Mouse (Mus musculus) kidney, postnatal 0 days (tissue): Measurements from ENCODE around the gene Slc36a3. TPM values are rescaled to one million over a fixed set of nuclear protein-coding genes. Genes with fewer than 3 reads are reported as not detected.
"Not testable (repeated sequence)": the region's sequence is repeated elsewhere in the genome, so short reads cannot be mapped to it uniquely, and the experiment has no call there.

ENCODE experiments used
- ATAC-seq: fragments of 200-750 bp; cut with Nextera tagmentation; replicated peaks from 2 replicates; pipeline ENCODE4 v1.8.0; 2017; ENCODE audit warnings: low read depth, moderate number of reproducible peaks, moderate TSS enrichment, moderate library complexity; ENCODE audit not compliant: low FRiP score
- DNase-seq: peaks from one replicate; pipeline ENCODE4 v3.0.0-alpha.2; 2016; ENCODE audit warnings: low spot score
- H3K27ac ChIP-seq: fragments of 300-500 bp; sonication (generic); 2 replicates; pipeline ENCODE4 v1.5.1; 2014; ENCODE audit warnings: mild to moderate bottlenecking
- H3K27me3 ChIP-seq: fragments of 300-500 bp; sonication (generic); 2 replicates; pipeline ENCODE4 v1.6.1; 2014; ENCODE audit warnings: low read length, mixed read lengths; ENCODE audit not compliant: insufficient read depth
- H3K36me3 ChIP-seq: fragments of 300-500 bp; sonication (generic); 2 replicates; pipeline ENCODE4 v1.6.1; 2014; ENCODE audit warnings: low read length, mixed read lengths; ENCODE audit not compliant: insufficient read depth
- H3K4me1 ChIP-seq: fragments of 300-500 bp; sonication (generic); replicated peaks from 2 replicates; pipeline ENCODE4 v1.6.1; 2014; ENCODE audit warnings: antibody characterized with exemption, low read length, mixed read lengths; ENCODE audit not compliant: insufficient read depth
- H3K4me2 ChIP-seq: fragments of 300-500 bp; sonication (generic); 2 replicates; pipeline ENCODE4 v1.6.1; 2014; ENCODE audit warnings: mild to moderate bottlenecking, low read length, moderate library complexity, mixed read lengths
- H3K4me3 ChIP-seq: fragments of 300-500 bp; sonication (generic); replicated peaks from 2 replicates; pipeline ENCODE4 v1.5.1; 2014; ENCODE audit warnings: low read depth, low read length
- H3K9ac ChIP-seq: fragments of 300-500 bp; sonication (generic); 2 replicates; pipeline ENCODE4 v1.6.1; 2014; ENCODE audit warnings: low read depth, low read length
- H3K9me3 ChIP-seq: fragments of 300-500 bp; sonication (generic); replicated peaks from 2 replicates; pipeline ENCODE4 v1.6.1; 2016; ENCODE audit warnings: low read length, inconsistent platforms, mixed read lengths
- CTCF ChIP-seq: IDR thresholded peaks from 2 replicates; pipeline ENCODE4 v1.5.1; 2016; ENCODE audit warnings: antibody characterized with exemption, low read depth, mild to moderate bottlenecking, moderate library complexity
- WGBS: fragments of 180-500 bp; shearing (Covaris S2); extraction: QIAGEN DNeasy Blood & Tissue Kit; methylation state at CpG from one replicate; pipeline ENCODE4 v1.1.7; 2014; 5-methylcytosine and 5-hydroxymethylcytosine counted together
- polyA plus RNA-seq: library from polyadenylated mRNA; unstranded; fragments of >200 nt; fragmentation: Nextera tagmentation; extraction: Ambion mirVana; gene quantifications from 2 replicates; pipeline ENCODE4 v1.2.1, GENCODE M21; 2015

Gene Slc36a3
- polyA plus RNA-seq, 1 experiment from 2014 or later, result not detected

- Histone ChIP-seq H3K36me3 (no peaks in the 10 kb centered on the region), H3K27ac (no peak overlapping the region), H3K9ac (no peak overlapping the region), H3K27me3 (no peaks in the 10 kb centered on the region), H3K4me1 (no peaks in the 10 kb centered on the region), H3K4me2 (no peak overlapping the region), H3K9me3 (no peaks in the 10 kb centered on the region; the same call in 1 of the 2 replicates), H3K4me3 (no peak overlapping the region)
- no peak for DNase-seq
- WGBS, result 93% methylated on average over 3 of the region's 3 CpGs
- no peak for ATAC-seq
- TF ChIP-seq CTCF, result no peak
These were observed 35.5 kb downstream of the Slc36a3 start for GRCm38 (mm10) chr11:55116004-55116403.

DNA sequence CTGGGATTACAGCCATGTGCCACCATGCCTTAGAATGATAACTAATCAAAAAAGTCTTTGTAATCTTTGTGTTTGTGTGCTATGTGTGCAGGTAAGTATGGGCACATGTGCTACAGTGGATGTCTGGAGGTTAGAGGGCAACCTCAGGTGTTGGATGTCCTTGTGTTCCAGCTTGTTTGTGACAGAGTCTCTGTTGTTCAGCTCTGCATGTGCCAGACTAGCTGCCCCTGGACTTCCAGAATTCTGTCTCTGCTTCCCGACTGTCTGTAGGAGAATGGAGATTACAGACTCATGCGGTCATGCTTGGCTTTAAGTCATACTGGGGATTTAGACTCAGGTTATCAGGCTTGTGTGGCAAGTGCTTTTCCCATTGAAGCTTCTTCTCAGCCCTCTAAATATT, 37.2 kb downstream of the Slc36a3 start:
- Histone ChIP-seq H3K4me2 (no peak overlapping the region), H3K27me3 (no peaks in the 10 kb centered on the region), H3K4me1 (0 out of 2 replicates have a peak, but pooled peaks cover 8% of the 10 kb centered on the region), H3K9me3 (no peaks in the 10 kb centered on the region), H3K27ac (no peak overlapping the region), H3K4me3 (no peak overlapping the region), H3K9ac (no peak overlapping the region), H3K36me3 (no peaks in the 10 kb centered on the region)
- 79% methylated on average over 2 of the region's 2 CpGs for WGBS
- DNase-seq (no peak), ATAC-seq (no peak)
- TF ChIP-seq CTCF, result no peak

DNA sequence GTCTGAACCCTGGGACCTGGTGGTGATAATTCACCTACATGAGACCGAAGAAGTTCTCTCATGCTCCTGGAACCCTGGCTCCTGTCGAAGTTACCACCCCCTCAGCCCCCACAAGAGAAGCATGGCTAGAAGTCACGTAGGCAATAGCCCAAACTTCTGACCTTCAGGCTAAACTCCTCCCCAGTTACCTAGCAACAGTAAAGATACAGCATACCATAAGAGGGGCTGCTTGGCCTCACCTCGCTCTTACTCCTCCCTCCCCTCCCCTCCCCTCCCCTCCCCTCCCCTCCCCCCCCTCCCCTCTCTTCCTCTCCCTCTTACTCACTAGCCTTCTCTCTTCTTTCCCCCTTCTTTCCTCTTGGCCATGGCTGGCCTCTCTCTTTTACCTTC, 37.7 kb downstream of the Slc36a3 start:
- H3K27ac ChIP-seq, result not testable (repeated sequence)

GRCm38 (mm10) chr11:55113209-55113860, 38.2 kb downstream of the Slc36a3 start:
- H3K4me2 ChIP-seq, result no peak overlapping the region
- DNase-seq (no peak), ATAC-seq (no peak)
- no peak overlapping the region for H3K4me3 ChIP-seq
- H3K36me3 ChIP-seq, result no peaks in the 10 kb centered on the region
- 0 out of 2 replicates have a peak, but pooled peaks cover 8% of the 10 kb centered on the region for H3K4me1 ChIP-seq
- 63% methylated on average over 7 of the region's 7 CpGs for WGBS
- no peaks in the 10 kb centered on the region for H3K9me3 ChIP-seq
- H3K27me3 ChIP-seq, result no peaks in the 10 kb centered on the region
- H3K27ac ChIP-seq, result no peak overlapping the region
- H3K9ac ChIP-seq, result no peak overlapping the region
- no peak for TF ChIP-seq CTCF

More for the DNA sequence above, 37.7 kb downstream of the Slc36a3 start:
- H3K4me3 ChIP-seq, H3K36me3 ChIP-seq, H3K9me3 ChIP-seq, H3K4me1 ChIP-seq, H3K9ac ChIP-seq, ATAC-seq, H3K27me3 ChIP-seq, DNase-seq, H3K4me2 ChIP-seq: not testable (repeated sequence)
- WGBS, result 17% methylated on average over 4 of the region's 4 CpGs

DNA sequence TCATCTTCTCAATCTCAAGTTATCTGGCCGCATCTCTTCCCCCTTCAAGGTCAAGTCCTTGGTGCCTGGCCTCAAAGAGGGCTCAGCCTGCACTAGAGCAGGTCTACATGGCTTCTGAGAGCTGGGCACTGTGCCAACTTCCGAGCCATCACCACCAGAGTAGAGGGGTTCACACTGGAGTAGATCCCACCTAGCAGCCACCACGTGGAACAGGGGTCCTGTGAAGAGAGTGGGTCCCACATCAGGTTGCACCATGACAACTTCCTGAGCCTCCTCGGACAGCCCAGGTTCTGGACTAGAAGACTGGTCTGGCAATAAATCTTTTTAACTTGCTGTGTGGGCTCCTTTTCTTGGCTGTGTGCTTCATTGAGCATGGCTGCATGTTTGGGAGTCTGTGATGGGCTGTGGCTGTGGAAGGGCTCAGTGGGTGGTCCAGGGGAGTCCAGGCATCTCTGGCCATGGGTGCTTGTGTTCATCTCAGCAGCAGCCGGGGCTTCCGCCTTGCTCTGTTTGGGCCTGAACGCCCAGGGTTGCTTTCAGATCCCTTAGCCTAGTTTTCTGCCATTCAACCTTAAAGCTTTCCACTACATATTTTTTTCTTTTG, 40.8 kb downstream of the Slc36a3 start:
- Histone ChIP-seq H3K9ac (no peak overlapping the region), H3K4me3 (no peak overlapping the region), H3K27ac (peak overlapping the region; percentile 1; the same call in 1 of the 2 replicates), H3K27me3 (no peaks in the 10 kb centered on the region), H3K9me3 (no peaks in the 10 kb centered on the region), H3K4me2 (no peak overlapping the region), H3K36me3 (0 out of 2 replicates have a peak, but pooled peaks cover 4% of the 10 kb centered on the region), H3K4me1 (0 out of 2 replicates have a peak, but pooled peaks cover 8% of the 10 kb centered on the region)
- WGBS, result 19% methylated on average over 7 of the region's 7 CpGs
- no peak for TF ChIP-seq CTCF
- DNase-seq, result peak; percentile 87
- ATAC-seq, result peak; percentile 86

GRCm38 (mm10) chr11:55109521-55110300, 41.8 kb downstream of the Slc36a3 start:
- 78% methylated on average over 7 of the region's 7 CpGs for WGBS
- no peaks in the 10 kb centered on the region for H3K9me3 ChIP-seq

More at GRCm38 (mm10) chr11:55109521-55110300, 41.8 kb downstream of the Slc36a3 start:
- Histone ChIP-seq H3K4me1 (0 out of 2 replicates have a peak, but pooled peaks cover 8% of the 10 kb centered on the region), H3K27ac (no peak overlapping the region), H3K9ac (no peak overlapping the region), H3K27me3 (no peaks in the 10 kb centered on the region), H3K36me3 (0 out of 2 replicates have a peak, but pooled peaks cover 4% of the 10 kb centered on the region), H3K4me3 (no peak overlapping the region), H3K4me2 (no peak overlapping the region)
- TF ChIP-seq CTCF, result no peak
- DNase-seq, result no peak
- ATAC-seq, result no peak
